Mouse (Mus musculus): ENCODE results near the gene Lrch2. TPM values are rescaled to one million over a fixed set of nuclear protein-coding genes. Genes with fewer than 3 reads are reported as not detected.
"Not testable (repeated sequence)": the region's sequence is repeated elsewhere in the genome, so short reads cannot be mapped to it uniquely, and the experiment has no call there.

Lrch2 gene
- total RNA-seq (2021), result 10 to 100 TPM; 26.2 to 26.4 TPM
- long read RNA-seq, partial matches to known transcripts, result 0 of 3 reads
- long read RNA-seq, other reads (novel, unspliced or antisense), result 3 of 3 reads

DNA sequence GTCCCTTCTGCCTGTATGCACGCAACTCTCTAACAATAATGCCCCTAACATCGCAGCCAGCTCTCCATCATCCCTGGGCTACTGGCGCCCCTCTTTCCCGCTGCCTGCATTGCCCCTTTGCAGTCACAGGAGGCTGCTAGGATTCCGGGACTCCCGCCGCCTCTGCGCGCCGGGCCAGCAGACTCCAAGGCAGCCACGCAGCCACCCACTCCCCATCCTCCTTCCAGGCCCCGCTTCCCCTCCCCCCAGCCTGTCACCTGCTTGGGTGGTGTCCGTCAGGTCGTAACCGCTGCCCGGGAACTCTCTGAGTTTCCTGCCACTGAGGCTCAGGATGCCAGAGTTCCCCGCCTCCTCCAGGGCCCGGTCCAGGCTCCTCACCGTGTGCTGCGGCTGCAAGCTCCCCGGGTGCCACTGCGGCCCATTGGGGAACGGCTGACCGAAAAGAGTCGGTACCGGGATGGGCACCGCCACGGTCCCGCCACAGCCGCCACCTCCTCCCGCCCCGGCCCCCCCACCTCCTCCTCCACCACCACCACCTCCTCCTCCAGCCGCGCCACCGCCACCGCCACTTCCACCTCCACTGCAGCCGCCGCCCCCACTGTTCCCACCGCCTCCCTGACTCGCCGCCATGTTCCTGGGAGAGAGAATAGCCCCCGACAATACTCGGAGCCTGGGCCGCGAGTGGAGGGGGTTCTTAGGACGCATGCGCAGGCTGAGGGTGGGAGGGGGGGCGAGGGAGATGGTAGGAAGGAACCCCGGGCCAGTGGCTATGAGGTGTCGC, at the start of gene Lrch2:
Lrch2 (minus strand) TSS at position 661 of the 781 bp plus-strand sequence.
- DNase-seq (ENCODE audit: low spot score in 2 of 2), result peak; percentile 17 to 57

DNA sequence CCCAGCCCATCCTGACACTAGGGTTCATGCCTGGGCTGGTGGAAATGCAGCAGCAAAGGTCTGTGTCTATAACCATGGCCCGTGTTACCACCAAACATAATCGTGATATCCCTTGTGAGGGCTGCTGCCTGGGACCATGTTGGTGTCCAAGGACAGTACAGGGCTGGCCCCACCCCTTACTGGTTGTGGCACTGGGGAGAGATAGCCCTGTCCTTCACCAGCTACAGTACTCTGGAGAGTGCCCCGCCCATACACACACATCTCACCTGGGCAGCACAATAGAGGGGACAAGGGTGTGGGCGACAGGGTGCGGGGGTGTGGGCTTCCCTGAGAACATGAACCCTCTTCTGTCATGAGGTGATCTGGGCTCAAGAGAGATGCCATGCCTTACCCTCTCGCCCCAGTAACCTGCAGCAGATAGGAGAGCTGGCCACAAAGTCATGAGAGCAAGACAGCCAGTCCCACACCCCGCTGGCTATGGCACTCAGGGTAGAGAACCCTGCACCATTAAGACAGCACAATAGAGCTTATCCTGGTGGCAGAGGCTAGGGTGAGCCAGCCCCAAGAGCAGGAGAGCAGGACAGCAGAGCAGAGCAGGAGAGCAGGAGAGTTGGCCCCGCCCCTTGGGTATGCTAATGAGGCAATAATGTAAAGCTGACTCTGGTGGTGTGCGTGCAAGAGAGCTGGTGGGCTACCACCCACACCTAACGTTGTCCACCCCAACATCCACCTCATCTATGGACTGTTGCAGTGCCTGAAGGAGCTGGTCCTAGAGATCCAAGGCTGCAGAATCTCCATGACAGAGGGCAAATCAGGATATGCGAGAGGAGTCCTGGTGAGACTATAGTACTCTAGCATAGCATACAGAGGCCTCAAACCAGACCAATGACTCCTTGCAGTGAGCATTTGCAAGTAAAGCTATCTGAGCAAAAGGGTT, 12.7 kb downstream of the Lrch2 start:
- no peak for DNase-seq (ENCODE audit: low spot score in 2 of 2)

DNA sequence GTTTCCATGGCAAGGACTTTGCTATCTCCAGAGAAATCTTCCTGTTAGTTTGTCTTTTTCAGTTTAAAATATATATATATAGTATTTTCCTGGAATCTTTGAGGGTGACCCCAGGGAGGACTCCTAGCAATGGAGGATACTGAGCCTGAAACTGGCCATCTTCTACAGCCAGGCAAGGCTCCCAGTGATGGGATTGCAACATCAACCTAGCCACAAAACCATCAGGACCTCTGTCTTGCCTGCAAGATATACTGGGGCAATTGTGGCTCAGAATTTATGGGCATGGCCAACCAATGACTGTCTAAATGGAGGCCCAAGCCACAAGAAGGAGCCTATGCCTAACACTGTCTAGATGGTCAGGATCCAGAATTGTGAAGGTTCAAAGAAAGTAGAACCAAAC, 15.5 kb downstream of the Lrch2 start:
- no peak for DNase-seq (ENCODE audit: low spot score in 2 of 2)

DNA sequence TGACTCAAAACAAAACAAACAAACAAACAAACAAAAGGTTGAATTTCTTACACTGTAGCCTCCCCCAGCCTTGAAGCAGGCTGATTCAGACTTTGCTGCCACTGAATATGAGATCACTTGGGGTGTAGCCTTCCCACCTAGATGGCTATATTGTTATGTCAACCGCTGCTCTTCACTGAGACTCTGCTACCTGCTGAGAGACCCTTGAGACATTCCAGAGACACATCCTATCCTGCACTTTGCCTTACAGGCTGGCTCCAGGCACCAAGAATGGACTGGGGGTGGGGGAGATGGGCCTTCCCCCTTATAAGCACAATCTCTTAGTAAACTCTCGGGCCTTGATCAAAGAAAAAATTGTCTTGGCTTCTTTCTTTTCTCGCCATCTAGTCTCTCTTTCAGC, 16.8 kb downstream of the Lrch2 start:
- DNase-seq (ENCODE audit: low spot score in 2 of 2), result not testable (repeated sequence)

DNA sequence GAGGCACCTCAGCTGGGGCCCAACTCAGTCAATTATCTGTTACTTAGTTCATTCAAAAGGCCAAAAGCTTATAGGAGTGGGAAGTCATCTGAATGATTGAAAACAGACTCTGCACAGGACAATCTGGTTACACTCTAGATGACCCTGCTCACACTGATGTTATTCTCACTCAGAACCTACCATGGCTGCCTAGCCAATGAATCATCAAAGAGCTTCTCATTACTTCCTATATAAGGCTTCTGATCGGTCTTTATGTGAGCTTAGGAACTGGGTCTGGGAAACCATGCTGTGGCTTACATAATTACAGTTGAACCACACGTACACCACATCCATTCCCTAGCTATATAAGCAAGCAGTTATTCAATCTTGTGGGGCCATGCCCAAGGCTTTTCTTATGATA, 18.3 kb downstream of the Lrch2 start:
- no peak for DNase-seq (ENCODE audit: low spot score in 2 of 2)

DNA sequence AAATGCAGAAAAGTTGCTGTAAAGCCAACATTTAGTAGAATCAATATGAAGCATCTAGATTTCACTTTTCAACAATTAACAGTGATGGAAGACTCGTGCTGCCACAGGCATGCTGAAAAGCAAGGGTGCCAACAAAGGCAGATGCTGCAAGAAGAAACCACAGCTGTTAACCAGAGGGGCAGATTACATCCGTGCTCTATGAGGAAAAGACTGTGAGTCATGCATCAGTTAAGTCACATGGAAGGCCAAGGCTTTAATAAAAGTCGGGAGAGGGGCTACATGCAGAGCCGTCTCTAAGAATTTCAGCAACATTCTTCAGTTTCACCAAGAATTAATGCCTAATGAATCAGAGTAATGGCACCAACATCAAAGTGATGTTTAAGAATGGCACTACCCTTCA, 22.2 kb downstream of the Lrch2 start:
- no peak for DNase-seq (ENCODE audit: low spot score in 2 of 2)

DNA sequence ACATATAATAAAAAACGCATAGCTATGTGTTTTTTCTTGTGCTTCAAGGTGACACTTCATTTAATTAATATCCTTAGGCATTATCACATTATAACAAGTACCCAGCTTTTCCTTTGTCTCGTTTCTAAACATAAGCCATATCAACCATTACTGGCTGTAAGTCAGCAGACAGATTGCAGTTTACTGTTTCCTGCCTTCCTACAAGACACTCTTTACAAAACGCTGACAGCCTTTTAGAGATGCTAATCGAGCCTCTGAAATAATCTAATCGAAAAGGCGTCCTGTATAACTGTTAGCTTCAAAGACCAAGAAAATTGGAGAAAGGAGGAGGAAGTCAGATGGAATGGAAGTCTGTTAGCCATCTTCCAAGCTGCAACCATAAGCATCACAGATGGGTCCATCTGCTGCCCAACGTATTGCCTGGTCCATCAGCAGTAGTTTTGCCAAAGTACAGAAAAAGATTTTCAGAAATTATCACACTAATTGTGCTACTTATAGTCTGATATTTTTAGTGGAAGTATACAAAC, 26.2 kb downstream of the Lrch2 start:
- DNase-seq (ENCODE audit: low spot score in 2 of 2), result peak; percentile 1 to 31

DNA sequence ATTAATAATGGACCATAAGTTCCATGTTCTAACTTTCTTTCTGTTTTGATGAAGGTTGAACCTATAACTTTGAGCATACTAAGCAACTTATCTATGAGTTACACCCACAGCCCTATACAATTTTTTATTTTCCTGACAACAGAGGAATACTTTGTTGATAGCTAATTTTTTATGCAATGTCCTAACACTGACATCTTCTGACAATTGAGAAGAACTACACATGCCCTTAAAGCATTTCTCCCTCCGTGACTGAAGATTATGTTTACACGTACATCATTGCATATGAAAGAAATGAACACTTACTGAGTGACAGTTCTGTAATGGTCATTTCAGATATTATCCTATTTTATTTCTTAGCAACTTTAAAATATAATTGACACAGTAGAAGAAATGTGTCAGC, 64.3 kb downstream of the Lrch2 start:
- DNase-seq (ENCODE audit: low spot score in 2 of 2), result no peak

DNA sequence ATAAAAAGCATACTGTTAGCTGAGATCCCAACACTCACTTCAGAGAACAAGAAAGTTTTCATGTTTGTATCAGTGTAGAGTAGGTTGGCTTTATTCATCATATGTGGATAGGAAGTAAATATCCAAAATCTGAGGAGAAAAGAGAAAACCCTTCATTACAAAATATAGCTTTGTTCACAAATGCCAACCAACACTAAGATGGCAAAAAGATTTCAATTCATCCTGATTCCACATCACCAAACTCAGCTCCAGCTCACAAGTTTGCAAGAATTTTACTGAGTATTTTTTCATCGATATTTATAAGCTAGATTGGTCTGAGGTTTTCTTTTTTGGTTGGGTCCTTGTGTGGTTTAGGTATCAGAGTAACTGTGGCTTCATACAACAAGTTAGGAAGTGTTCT, 100.3 kb downstream of the Lrch2 start, which contains the start of gene Vmn1r239-ps:
Vmn1r239-ps (minus strand) TSS at position 101 of the 400 bp plus-strand sequence.
- DNase-seq (ENCODE audit: low spot score in 2 of 2), result not testable (repeated sequence)

DNA sequence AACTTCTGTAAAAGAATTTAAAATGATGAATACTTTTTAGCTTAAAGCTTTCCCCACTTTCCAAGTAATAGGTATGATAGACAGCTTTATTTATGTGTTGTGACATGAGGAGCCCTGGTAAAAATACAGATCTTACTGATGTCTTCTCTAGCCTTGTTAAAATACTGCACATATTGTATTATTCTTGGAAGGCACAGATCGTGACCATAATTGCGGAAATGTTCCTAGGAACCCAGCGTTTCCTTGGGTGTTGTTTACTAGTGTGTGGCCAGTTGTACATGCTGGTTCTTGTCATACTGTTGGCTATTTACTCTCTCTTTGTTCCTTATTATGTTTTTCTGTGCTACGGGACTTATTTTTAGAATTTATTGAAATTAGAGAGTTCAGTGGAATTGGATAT, 110.5 kb downstream of the Lrch2 start:
- DNase-seq (ENCODE audit: low spot score in 2 of 2), result no peak

DNA sequence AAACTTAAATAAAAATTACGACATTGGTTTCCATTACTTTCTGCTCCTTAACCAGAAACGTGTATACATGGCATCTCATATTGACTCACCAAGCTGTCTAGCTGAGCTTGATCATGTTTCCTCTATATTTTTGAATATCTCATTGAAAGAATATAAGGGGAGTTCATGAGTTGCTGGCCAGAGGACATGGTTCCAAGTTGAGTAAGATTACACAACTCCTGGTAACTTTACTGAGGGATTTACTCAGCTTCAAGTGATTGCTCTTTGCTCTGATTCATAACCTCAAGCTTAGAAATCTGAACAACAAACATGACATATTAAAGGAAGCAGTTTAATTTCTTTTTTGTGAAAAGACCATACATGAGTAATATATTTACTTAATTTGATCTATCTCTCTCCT, 118.5 kb downstream of the Lrch2 start:
- no peak for DNase-seq (ENCODE audit: low spot score in 2 of 2)

DNA sequence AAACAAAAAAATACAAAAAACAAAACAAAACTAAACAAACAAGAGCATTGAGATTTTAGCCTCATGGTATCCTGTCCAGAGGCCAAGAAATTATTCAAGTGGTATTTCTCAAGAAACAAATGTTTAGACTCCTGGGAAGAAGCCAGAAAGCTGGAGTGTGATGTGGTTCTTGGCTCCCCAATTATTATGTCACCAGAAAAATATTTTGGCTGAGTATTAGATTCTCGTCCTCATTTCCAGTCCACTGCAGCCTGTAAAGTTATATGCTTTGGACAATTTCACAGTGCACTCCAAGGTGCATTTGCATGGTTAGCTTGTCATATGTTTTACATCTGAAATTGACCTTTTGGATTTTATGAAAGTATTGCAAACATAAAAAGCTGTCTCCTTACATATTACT, 124.1 kb downstream of the Lrch2 start:
- no peak for DNase-seq (ENCODE audit: low spot score in 2 of 2)

DNA sequence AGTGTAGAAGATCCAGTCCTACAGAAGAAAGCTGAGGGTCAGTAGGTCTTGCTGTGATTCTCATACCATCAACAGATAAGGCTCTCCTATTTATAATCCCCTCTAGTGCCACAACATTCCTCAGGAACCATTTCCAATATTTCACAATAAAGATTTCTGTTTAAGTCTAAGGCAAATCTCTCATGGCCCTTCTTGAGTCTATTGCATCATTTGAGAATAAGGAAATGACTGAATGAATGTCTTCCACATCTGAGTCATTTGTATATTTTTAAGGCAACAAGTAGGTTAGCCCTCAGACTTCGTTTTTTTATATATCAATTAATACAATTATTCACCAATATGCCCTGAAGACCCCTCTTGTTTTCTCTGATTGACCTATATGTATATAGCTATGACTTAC, 124.8 kb downstream of the Lrch2 start, which contains the start of gene Il13ra2:
Il13ra2 (minus strand) TSS at position 64 of the 400 bp plus-strand sequence.
- no peak for DNase-seq (ENCODE audit: low spot score in 2 of 2)

Other genes starting within 250 kb of the Lrch2 start
- under 1 TPM; 0.20 to 0.42 TPM for gene Il13ra2, start 124.9 kb downstream of the Lrch2 start, total RNA-seq (2021)
- gene Vmn1r239-ps, start 100.4 kb downstream of the Lrch2 start, total RNA-seq (2021), result not detected
- not detected for gene Gm15128, start 211.9 kb upstream of the Lrch2 start, total RNA-seq (2021)

Measured in layer of hippocampus, adult 18-20 months (tissue).